Mouse (Mus musculus) bone marrow macrophage, adult 2 months (primary cell): ENCODE measurements around the gene Cd27.

ENCODE experiments used
- CTCF ChIP-seq: IDR thresholded peaks from 2 replicates; pipeline ENCODE4 v1.5.1; 2012; ENCODE audit warnings: low read depth, mild to moderate bottlenecking, low read length, moderate library complexity
- POLR2A ChIP-seq: IDR thresholded peaks from 2 replicates; pipeline ENCODE4 v1.6.1; 2012; ENCODE audit warnings: mild to moderate bottlenecking, low read depth, low read length, borderline replicate concordance

DNA sequence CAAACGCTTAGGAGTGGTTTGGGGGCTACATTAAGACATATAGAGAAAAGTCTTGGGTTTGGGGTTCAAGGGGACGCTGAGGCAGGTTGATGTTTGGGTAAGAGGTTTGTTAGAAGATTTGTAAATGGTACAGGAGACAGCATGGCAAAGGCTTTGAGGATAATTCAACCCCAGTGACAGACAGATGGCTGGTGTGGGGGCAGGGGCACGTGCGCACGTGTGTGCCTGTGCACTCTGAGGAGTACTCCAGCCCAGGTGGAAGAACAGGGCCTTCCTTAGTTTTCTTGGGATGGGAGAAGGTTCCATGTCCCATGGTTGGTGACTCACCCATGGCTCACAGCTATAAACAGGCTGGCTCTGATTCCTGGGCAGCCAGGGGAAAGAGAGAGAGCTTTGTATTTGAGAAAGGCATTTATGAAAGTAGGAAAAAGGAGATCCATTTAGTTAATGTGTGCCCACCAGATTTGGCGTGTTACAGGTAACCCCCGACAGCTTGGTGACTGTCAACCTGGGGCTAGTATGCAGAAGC is 18.8 kb upstream of the Cd27 start:
- no peak for TF ChIP-seq CTCF
- TF ChIP-seq POLR2A, result no peak
